Mouse (Mus musculus) frontal cortex, postnatal 36 days (tissue): ENCODE data around the gene Trmt11.
"Not testable (repeated sequence)": the region's sequence is repeated elsewhere in the genome, so short reads cannot be mapped to it uniquely, and the experiment has no call there.

ENCODE experiments used
- DNase-seq, 2 experiments: peaks; one replicate each; pipeline ENCODE4 v3.0.0; 2022; ENCODE audit warnings: low spot score in 2 of 2

Gene Trmt11

DNA sequence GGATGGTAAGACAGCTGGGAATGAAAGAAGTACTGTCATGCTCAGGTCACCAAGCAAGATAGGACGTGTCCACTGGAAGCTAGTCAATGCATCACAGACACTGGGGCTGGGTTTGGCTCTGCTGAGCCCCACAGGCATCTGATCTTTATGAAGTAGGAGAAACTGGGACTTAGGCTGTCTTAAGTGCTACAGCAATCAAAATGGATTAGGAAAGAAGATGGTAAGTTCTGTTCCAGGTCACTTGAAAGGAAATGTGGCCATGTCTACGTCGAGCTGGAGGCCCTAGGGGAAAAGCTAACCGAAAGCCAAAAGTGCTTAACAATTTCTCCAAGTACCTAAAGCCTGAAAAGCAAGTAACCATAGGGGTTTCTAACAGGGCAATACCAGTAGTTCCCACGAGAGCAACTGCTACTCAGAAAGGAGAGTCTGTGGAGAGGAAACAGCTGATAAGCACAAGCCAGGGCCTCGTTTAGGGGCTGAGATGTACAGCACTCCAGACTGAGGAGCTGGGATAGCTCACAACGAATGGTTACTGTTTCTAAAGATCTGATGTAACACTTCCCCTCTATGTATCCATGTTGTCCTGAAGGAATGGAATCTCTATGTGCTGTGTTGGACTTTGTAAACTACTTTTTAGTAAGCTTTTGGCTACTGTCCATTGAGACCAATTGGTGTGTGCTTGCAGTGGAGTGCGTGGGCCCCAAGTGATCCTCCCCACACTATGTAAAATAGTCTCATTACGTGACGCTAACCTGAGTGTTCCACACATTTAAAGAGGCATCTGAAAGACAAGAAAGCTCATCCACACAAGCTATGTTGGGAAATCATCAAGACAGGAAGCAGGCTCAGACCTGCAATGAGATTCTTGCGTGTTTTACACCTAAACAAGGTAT, 44.6 kb downstream of the Trmt11 start:
- no peak for DNase-seq

GRCm38 (mm10) chr10:30552377-30552776, 48.2 kb downstream of the Trmt11 start:
- DNase-seq = no peak

DNA sequence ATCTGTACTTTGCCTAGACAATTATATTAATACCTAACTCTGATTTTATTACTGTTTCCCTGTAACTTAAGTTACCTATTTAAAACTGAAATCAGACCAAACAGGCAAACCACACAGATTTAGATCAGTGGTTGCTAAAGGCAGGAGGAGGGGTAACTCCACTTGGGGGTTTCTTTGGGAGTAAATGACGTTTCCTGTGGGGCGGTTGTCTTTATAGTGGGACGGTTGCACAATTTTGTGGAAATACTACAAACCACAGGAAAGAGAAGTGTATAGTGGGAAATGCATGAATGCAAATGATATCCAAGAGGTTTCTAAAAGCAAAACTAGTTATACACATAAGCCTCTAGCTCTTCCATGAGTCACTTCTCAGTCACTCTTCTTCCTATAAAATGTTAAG, 50.6 kb downstream of the Trmt11 start:
- DNase-seq = no peak

DNA sequence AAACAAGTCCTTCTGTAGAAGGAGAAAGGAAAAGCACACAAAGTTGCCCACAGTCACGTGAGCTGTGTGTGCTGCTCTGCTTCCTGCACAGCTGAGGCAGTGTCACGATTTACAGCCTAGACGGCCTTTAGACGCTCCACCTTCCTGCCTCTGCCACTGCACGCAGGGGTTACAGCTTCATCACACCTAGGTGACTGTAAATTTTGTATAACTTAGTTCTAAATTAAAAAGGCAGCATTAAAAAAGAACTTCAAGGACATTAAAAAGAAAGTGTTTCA, 62.1 kb downstream of the Trmt11 start:
- no peak for DNase-seq

GRCm38 (mm10) chr10:30537734-30538537, 62.6 kb downstream of the Trmt11 start:
- peak; percentile 13 to 77 for DNase-seq

GRCm38 (mm10) chr10:30535930-30536329, 64.6 kb downstream of the Trmt11 start:
- DNase-seq = not testable (repeated sequence)

DNA sequence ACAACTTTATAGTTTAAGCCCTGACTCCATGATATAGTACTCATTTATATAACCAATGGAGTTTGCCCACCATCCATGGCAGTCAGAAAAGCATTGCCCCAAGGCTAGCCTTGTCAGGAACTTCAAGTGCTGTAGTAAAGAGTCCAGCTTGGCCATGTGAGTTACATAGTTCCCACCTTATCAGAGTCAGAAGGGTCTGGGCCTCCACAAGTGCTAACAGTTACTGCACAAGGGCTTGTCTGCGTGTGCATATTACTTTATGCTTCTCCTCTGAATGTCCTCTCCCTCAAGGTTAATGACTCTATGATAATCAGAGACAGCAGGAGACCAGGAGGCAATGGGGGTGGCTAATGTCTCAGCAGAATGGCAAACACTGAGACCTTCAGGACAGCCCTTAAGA, 73.4 kb downstream of the Trmt11 start:
- no peak for DNase-seq

DNA sequence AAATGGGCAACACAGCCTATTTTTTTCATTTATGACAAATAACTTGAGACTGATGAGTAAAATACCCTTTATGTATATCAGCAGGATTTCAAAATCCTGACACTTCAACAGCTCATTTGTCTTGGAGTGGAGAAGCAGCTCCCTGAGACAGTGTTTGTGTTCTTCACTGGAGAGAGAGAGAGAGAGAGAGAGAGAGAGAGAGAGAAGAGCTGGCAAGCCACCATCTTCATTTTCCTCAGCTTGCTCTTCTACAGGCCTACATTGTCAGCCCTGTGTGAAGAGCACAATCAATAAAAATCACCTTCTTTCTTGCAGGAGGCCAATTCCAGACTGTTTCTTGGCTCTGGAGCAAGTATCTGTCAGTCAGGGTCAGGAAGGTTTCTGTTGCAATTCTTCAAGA, 78.8 kb downstream of the Trmt11 start:
- no peak for DNase-seq

DNA sequence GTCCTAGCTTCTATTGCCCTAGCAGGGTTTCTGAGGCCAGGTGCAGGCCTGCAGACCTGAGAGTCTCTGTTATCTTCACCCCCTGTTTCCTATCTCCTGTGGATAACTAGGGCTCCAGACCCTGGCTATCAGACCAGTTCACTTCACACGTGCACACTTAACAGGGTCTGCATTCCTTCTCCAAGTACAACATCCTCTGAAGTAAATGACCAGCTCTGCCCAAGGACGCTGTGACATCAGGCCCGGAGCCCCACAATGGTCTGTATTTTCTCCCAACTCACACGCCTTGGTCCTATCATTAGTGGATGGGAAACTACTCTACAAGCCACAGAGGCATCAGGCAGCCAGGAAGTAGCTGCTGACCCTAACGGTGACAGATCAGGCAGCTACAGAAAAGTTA, 81.4 kb downstream of the Trmt11 start:
- no peak for DNase-seq

- no peak for DNase-seq
These were observed 83.3 kb downstream of the Trmt11 start for GRCm38 (mm10) chr10:30517224-30517623.

GRCm38 (mm10) chr10:30516771-30517170, 83.8 kb downstream of the Trmt11 start:
- DNase-seq = no peak

DNA sequence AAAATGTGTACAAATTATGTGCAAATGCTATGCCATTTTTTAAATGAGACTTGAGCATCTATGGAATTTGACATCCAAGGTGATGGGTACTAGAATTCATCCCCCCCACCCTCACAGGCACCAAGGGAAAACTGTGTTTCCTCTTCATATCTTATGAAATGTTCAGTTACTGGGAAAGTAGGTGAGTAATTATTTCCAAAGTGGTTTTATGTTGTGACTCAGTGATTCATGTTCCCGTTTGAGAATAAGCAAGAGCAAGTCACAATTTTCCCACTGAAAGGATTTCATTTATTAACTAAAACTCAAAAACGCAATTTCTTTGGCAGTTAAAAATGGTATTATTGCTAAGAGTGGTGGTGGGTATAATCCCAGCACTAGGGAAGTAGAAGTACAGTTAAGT, 95.8 kb downstream of the Trmt11 start:
- no peak for DNase-seq

DNA sequence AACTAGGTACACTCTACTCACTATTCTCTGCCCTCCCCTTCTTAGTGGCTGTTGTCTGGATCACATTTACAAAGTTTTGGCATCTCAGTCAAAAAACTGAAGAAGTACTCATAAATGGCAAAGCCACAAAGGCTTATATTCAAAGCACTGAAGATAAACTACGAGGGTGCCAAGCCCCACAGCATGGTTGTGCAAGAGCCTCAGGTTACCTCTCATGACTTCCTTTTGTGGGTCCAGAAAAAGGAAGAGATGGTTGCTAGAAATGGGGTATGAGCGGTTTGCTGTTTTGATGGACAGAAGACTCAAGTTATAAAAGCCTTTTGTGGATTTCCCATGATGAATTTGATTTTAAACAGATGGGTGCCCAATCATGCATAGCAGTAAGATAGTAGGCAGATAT, 97.4 kb downstream of the Trmt11 start:
- no peak for DNase-seq

- DNase-seq = no peak
These were observed 97.8 kb downstream of the Trmt11 start for GRCm38 (mm10) chr10:30502718-30503117.

DNA sequence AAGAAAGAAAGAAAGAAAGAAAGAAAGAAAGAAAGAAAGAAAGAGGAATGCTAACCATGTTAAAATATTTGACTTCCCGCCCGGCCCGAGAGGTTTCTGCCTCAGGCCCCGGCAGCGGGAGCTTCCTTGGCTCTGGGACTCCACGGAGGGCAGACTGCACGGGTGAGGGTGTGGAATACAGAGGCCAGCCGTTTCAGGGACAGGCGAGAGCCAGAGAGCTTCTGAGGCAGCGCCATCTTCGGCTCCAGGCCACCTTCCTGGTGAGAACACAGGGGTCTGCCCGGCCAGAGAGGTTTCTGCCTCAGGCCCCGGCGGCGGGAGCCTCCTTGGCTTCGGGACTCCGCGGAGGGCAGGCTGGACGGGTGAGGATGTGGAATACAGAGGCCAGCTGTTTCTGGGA, 102.3 kb downstream of the Trmt11 start:
- DNase-seq = not testable (repeated sequence)
